Mouse (Mus musculus) right cerebral cortex, adult 18-20 months (tissue): ENCODE results near the gene Col23a1.
"Not testable (repeated sequence)": the region's sequence is repeated elsewhere in the genome, so short reads cannot be mapped to it uniquely, and the experiment has no call there.

Source experiments
- DNase-seq: peaks from one replicate; pipeline ENCODE4 v3.0.0; 2022; ENCODE audit warnings: mixed read lengths

Col23a1 gene

GRCm38 (mm10) chr11:51629651-51630314 lies 340.1 kb downstream of the Col23a1 start:
- DNase-seq = peak; percentile 78

GRCm38 (mm10) chr11:51632130-51632753 lies 342.5 kb downstream of the Col23a1 start:
- no peak for DNase-seq

DNA sequence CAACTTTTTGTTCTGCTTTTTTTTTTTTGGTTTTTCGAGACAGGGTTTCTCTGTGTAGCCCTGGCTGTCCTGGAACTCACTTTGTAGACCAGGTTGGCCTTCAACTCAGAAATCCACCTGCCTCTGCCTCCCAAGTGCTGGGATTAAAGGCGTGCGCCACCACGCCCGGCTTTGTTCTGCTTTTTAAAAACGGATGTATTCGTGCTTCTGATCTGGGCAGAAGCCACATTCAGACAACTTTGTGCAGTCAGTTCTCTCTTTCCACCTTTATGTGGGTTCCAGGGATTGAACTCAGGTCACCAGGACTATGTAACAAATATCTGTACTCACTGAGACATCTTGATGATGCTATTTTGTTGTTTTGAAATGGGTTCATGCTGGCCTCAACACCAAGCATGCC lies 343.5 kb downstream of the Col23a1 start:
- not testable (repeated sequence) for DNase-seq
